Mouse (Mus musculus): ENCODE measurements around the gene Fam205a1. TPM values are rescaled to one million over a fixed set of nuclear protein-coding genes. Genes with fewer than 3 reads are reported as not detected.

Gene Fam205a1
- polyA plus RNA-seq, 1 experiment = 0.05 TPM

DNA sequence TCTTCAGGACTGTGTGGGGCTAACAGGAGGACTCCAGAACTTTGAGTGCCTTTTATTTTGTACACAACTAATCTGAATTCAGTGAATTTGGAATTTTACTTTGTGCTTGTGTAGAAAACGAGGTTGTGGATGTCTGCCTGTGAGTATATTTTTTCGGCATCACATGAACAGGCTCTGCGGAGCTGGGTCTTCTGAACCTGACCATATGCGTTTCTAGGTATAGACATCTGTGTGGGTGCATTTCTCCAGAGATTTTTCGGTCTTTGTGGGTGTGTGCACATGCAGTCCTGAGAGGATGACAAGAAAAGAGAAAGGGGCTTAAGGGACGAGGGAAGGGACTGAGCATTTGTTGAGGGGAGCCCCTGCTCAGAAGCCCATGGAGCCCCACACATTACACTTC, 33.2 kb upstream of the Fam205a1 start:
- Histone ChIP-seq H3K36me3 (ENCODE audit: control insufficient read depth, insufficient read depth, low read length) (no peaks in the 10 kb centered on the region), H3K4me1 (ENCODE audit: control insufficient read depth, insufficient read depth, low read length) (no peaks in the 10 kb centered on the region), H3K27me3 (replicated peaks; ENCODE audit: control insufficient read depth, insufficient read depth, low read length) (no peaks in the 10 kb centered on the region), H3K4me3 (ENCODE audit: insufficient read depth, low read depth, low read length) (no peak overlapping the region), H3K27ac (ENCODE audit: insufficient read depth, low read depth, low read length) (no peak overlapping the region)
- WGBS = 85% methylated on average over 6 of the region's 6 CpGs
- TF ChIP-seq POLR2A (IDR thresholded peaks at IDR 0.05; ENCODE audit: low read depth, low read length) (no peak), CTCF (conservative IDR thresholded peaks at IDR 0.05; ENCODE audit: insufficient read depth, insufficient read length, low read depth, low read length) (no peak)
- no peak for DNase-seq

DNA sequence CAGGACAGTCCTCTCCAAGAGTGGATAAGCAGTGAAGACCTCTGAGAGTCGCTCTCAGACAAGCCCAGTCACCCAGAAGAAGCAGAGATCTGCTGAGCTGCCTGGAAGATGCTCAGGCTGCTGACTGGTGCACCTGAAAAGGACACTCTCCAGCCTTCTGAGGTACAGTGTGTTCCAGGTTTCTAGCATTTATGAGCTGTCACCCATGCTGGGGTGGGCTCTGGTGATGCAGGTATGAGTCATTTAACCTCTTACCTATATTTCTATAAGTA, 26.9 kb upstream of the Fam205a1 start:
- no peak overlapping the region for H3K27ac ChIP-seq (ENCODE audit: insufficient read depth, low read depth, low read length)
- TF ChIP-seq CTCF (conservative IDR thresholded peaks at IDR 0.05; ENCODE audit: insufficient read depth, insufficient read length, low read depth, low read length) (no peak), POLR2A (IDR thresholded peaks at IDR 0.05; ENCODE audit: low read depth, low read length) (no peak)
- no peaks in the 10 kb centered on the region for H3K27me3 ChIP-seq (replicated peaks; ENCODE audit: control insufficient read depth, insufficient read depth, low read length)
- H3K36me3 ChIP-seq (ENCODE audit: control insufficient read depth, insufficient read depth, low read length) = no peaks in the 10 kb centered on the region
- no peaks in the 10 kb centered on the region for H3K4me1 ChIP-seq (ENCODE audit: control insufficient read depth, insufficient read depth, low read length)
- 48% methylated on average over 1 of the region's 1 CpGs for WGBS
- H3K4me3 ChIP-seq (ENCODE audit: insufficient read depth, low read depth, low read length) = no peak overlapping the region
- DNase-seq = no peak

- no peaks in the 10 kb centered on the region for H3K36me3 ChIP-seq (ENCODE audit: control insufficient read depth, insufficient read depth, low read length)
- no peak for DNase-seq
Observed at GRCm38 (mm10) chr4:42879829-42880676, 26.4 kb upstream of the Fam205a1 start.

DNA sequence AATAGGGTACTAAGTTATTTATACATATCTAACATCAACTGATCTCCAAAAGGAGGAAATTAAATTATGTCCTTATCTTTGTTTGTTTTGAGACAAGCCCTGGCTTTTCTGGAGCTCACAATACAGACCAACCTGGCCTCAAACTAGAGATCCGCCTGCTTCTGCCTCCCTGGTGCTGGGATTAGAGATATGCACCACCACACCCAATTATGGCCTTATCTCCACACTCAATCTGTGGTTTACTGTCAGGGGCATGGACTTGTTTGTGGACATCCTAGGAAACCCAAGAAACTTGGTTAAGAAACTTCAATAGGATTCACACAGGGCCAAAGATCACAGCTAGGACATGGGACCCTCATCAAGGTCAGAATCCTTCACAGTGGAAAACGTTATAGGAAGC, 24.0 kb upstream of the Fam205a1 start:
- TF ChIP-seq CTCF (conservative IDR thresholded peaks at IDR 0.05; ENCODE audit: insufficient read depth, insufficient read length, low read depth, low read length) = no peak
- no peak for TF ChIP-seq POLR2A (IDR thresholded peaks at IDR 0.05; ENCODE audit: low read depth, low read length)
- DNase-seq = no peak
- Histone ChIP-seq H3K4me1 (ENCODE audit: control insufficient read depth, insufficient read depth, low read length) (no peaks in the 10 kb centered on the region), H3K27ac (ENCODE audit: insufficient read depth, low read depth, low read length) (no peak overlapping the region), H3K36me3 (ENCODE audit: control insufficient read depth, insufficient read depth, low read length) (no peaks in the 10 kb centered on the region), H3K4me3 (ENCODE audit: insufficient read depth, low read depth, low read length) (no peak overlapping the region), H3K27me3 (replicated peaks; ENCODE audit: control insufficient read depth, insufficient read depth, low read length) (no peaks in the 10 kb centered on the region)
- 77% methylated on average over 2 of the region's 2 CpGs for WGBS

More at GRCm38 (mm10) chr4:42879829-42880676, 26.4 kb upstream of the Fam205a1 start:
- H3K4me3 ChIP-seq (ENCODE audit: insufficient read depth, low read depth, low read length) = no peak overlapping the region
- WGBS = 77% methylated on average over 16 of the region's 16 CpGs
- TF ChIP-seq POLR2A (IDR thresholded peaks at IDR 0.05; ENCODE audit: low read depth, low read length) (no peak), CTCF (conservative IDR thresholded peaks at IDR 0.05; ENCODE audit: insufficient read depth, insufficient read length, low read depth, low read length) (no peak)
- H3K27ac ChIP-seq (ENCODE audit: insufficient read depth, low read depth, low read length) = no peak overlapping the region
- H3K4me1 ChIP-seq (ENCODE audit: control insufficient read depth, insufficient read depth, low read length) = no peaks in the 10 kb centered on the region
- no peaks in the 10 kb centered on the region for H3K27me3 ChIP-seq (replicated peaks; ENCODE audit: control insufficient read depth, insufficient read depth, low read length)

- no peaks in the 10 kb centered on the region for H3K36me3 ChIP-seq (ENCODE audit: control insufficient read depth, insufficient read depth, low read length)
- no peak overlapping the region for H3K4me3 ChIP-seq (ENCODE audit: insufficient read depth, low read depth, low read length)
- 35% methylated on average over 5 of the region's 5 CpGs for WGBS
- H3K4me1 ChIP-seq (ENCODE audit: control insufficient read depth, insufficient read depth, low read length) = no peaks in the 10 kb centered on the region
- no peaks in the 10 kb centered on the region for H3K27me3 ChIP-seq (replicated peaks; ENCODE audit: control insufficient read depth, insufficient read depth, low read length)
- TF ChIP-seq POLR2A (IDR thresholded peaks at IDR 0.05; ENCODE audit: low read depth, low read length) (no peak), CTCF (conservative IDR thresholded peaks at IDR 0.05; ENCODE audit: insufficient read depth, insufficient read length, low read depth, low read length) (peak; percentile 79)
- H3K27ac ChIP-seq (ENCODE audit: insufficient read depth, low read depth, low read length) = no peak overlapping the region
- DNase-seq = peak; percentile 75
Observed at GRCm38 (mm10) chr4:42876586-42877291, 23.1 kb upstream of the Fam205a1 start.

- no peaks in the 10 kb centered on the region for H3K36me3 ChIP-seq (ENCODE audit: control insufficient read depth, insufficient read depth, low read length)
- WGBS = 86% methylated on average over 7 of the region's 7 CpGs
- no peak within 1 kb of the TSS for H3K27ac ChIP-seq (ENCODE audit: insufficient read depth, low read depth, low read length)
- H3K27me3 ChIP-seq (replicated peaks; ENCODE audit: control insufficient read depth, insufficient read depth, low read length) = no peaks in the 10 kb centered on the region
- TF ChIP-seq POLR2A (IDR thresholded peaks at IDR 0.05; ENCODE audit: low read depth, low read length) (no peak), CTCF (conservative IDR thresholded peaks at IDR 0.05; ENCODE audit: insufficient read depth, insufficient read length, low read depth, low read length) (no peak)
- H3K4me1 ChIP-seq (ENCODE audit: control insufficient read depth, insufficient read depth, low read length) = no peaks in the 10 kb centered on the region
- DNase-seq = no peak
- no peak within 1 kb of the TSS for H3K4me3 ChIP-seq (ENCODE audit: insufficient read depth, low read depth, low read length)
Observed at GRCm38 (mm10) chr4:42874134-42874533, 20.4 kb upstream of the Fam205a1 start, which contains the start of gene Fam205c. Gene Fam205c, minus strand, starts transcription at chr4:42874234.

DNA sequence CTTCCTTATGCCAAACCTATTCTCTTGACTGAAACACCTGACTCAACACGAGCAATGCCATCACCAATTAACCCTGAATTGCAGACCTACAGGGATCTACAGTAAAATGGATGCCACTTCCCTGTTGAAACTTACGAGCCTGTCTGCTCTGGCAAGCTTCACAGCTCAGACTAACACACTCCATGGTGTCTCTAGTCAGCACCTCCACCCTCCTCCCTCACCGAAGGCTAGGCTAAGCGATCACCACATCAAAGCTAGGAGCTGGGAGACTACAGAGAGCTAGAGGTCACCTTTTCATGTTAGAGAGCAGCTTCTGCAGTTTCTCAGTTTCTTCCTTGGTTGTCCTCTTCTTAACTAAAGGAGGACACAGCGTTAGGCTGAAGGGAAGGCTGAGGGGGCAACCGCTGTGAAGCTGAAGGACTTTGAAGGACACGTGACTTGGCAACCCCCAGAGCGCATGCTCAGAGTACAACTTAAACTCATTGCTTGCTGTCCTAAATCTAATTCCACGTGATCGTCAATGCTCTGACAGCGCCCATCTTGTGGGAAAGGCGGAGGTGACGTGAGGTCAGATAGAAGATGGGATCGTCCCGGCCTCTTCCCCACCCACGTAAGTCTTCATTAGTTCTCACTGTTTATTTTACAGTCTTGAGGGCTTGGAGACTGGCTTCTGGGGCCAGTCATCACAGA, 19.2 kb upstream of the Fam205a1 start:
- no peak for TF ChIP-seq CTCF (conservative IDR thresholded peaks at IDR 0.05; ENCODE audit: insufficient read depth, insufficient read length, low read depth, low read length)
- no peak for TF ChIP-seq POLR2A (IDR thresholded peaks at IDR 0.05; ENCODE audit: low read depth, low read length)
- WGBS = 63% methylated on average over 16 of the region's 16 CpGs
- H3K4me3 ChIP-seq (ENCODE audit: insufficient read depth, low read depth, low read length) = no peak overlapping the region
- H3K27me3 ChIP-seq (replicated peaks; ENCODE audit: control insufficient read depth, insufficient read depth, low read length) = no peaks in the 10 kb centered on the region
- H3K27ac ChIP-seq (ENCODE audit: insufficient read depth, low read depth, low read length) = no peak overlapping the region
- DNase-seq = peak; percentile 15
- no peaks in the 10 kb centered on the region for H3K4me1 ChIP-seq (ENCODE audit: control insufficient read depth, insufficient read depth, low read length)
- H3K36me3 ChIP-seq (ENCODE audit: control insufficient read depth, insufficient read depth, low read length) = no peaks in the 10 kb centered on the region

Data from kidney, adult 2 months (tissue).